Mouse (Mus musculus) lung, embryonic 14.5 days (tissue): ENCODE measurements around the gene Trim38. TPM values are rescaled to one million over a fixed set of nuclear protein-coding genes. Genes with fewer than 3 reads are reported as not detected.

ENCODE experiments used
- ATAC-seq: fragments of 200-750 bp; cut with Nextera tagmentation; 2 replicates; pipeline ENCODE4 v1.8.0; 2017; ENCODE audit warnings: mild to moderate bottlenecking, moderate TSS enrichment, moderate library complexity; ENCODE audit not compliant: insufficient read depth
- DNase-seq: peaks from one replicate; pipeline ENCODE4 v3.0.0-alpha.2; 2015
- H3K27ac ChIP-seq: fragments of 300-500 bp; sonication (generic); 2 replicates; pipeline ENCODE4 v1.5.1; 2014; ENCODE audit warnings: low read depth, mild to moderate bottlenecking, moderate library complexity
- H3K27me3 ChIP-seq: fragments of 300-500 bp; sonication (generic); 2 replicates; pipeline ENCODE4 v1.6.1; 2014; ENCODE audit warnings: low read length, control low read depth; ENCODE audit not compliant: insufficient read depth
- H3K36me3 ChIP-seq: fragments of 300-500 bp; sonication (generic); 2 replicates; pipeline ENCODE4 v1.6.1; 2014; ENCODE audit warnings: control low read depth; ENCODE audit not compliant: insufficient read depth
- H3K4me1 ChIP-seq: fragments of 300-500 bp; sonication (generic); 2 replicates; pipeline ENCODE4 v1.6.1; 2014; ENCODE audit warnings: antibody characterized with exemption, control low read depth; ENCODE audit not compliant: insufficient read depth
- H3K4me2 ChIP-seq: fragments of 300-500 bp; sonication (generic); 2 replicates; pipeline ENCODE4 v1.6.1; 2014; ENCODE audit warnings: mild to moderate bottlenecking
- H3K4me3 ChIP-seq: fragments of 300-500 bp; sonication (generic); 2 replicates; pipeline ENCODE4 v1.5.1; 2014; ENCODE audit warnings: low read depth, low read length
- H3K9ac ChIP-seq: fragments of 300-500 bp; sonication (generic); 2 replicates; pipeline ENCODE4 v1.6.1; 2014
- H3K9me3 ChIP-seq: fragments of 300-500 bp; sonication (generic); 2 replicates; pipeline ENCODE4 v1.6.1; 2016; ENCODE audit warnings: low read depth, low read length, control low read depth
- CTCF ChIP-seq: IDR thresholded peaks from 2 replicates; pipeline ENCODE4 v1.5.1; 2016; ENCODE audit warnings: antibody characterized with exemption, low read depth
- WGBS: fragments of 180-500 bp; shearing (Covaris S2); extraction: QIAGEN DNeasy Blood & Tissue Kit; methylation state at CpG from one replicate; pipeline ENCODE4 v1.1.7; 2014; 5-methylcytosine and 5-hydroxymethylcytosine counted together
- microRNA-seq: library from miRNA; unstranded; fragments of <30 nt; microRNA quantifications from one replicate; pipeline ENCODE4, GENCODE M21; 2016; ENCODE audit warnings: borderline number of aligned reads
- polyA plus RNA-seq: library from polyadenylated mRNA; unstranded; fragments of >200 nt; fragmentation: Nextera tagmentation; extraction: Ambion mirVana; gene quantifications from 2 replicates; pipeline ENCODE4 v1.2.1, GENCODE M21; 2014

Trim38 gene
- polyA plus RNA-seq, 1 experiment from 2014 or later, result not detected

- no peak for ATAC-seq
- 57% methylated on average over 2 of the region's 2 CpGs for WGBS
- Histone ChIP-seq H3K4me2 (no peak overlapping the region), H3K36me3 (no peaks in the 10 kb centered on the region), H3K9ac (no peak overlapping the region), H3K4me3 (no peak overlapping the region), H3K4me1 (no peaks in the 10 kb centered on the region), H3K9me3 (no peaks in the 10 kb centered on the region), H3K27me3 (no peaks in the 10 kb centered on the region), H3K27ac (no peak overlapping the region)
- TF ChIP-seq CTCF, result no peak
- peak; percentile 15 for DNase-seq
Observed at GRCm38 (mm10) chr13:23816148-23816547, 46.4 kb downstream of the Trim38 start.

DNA sequence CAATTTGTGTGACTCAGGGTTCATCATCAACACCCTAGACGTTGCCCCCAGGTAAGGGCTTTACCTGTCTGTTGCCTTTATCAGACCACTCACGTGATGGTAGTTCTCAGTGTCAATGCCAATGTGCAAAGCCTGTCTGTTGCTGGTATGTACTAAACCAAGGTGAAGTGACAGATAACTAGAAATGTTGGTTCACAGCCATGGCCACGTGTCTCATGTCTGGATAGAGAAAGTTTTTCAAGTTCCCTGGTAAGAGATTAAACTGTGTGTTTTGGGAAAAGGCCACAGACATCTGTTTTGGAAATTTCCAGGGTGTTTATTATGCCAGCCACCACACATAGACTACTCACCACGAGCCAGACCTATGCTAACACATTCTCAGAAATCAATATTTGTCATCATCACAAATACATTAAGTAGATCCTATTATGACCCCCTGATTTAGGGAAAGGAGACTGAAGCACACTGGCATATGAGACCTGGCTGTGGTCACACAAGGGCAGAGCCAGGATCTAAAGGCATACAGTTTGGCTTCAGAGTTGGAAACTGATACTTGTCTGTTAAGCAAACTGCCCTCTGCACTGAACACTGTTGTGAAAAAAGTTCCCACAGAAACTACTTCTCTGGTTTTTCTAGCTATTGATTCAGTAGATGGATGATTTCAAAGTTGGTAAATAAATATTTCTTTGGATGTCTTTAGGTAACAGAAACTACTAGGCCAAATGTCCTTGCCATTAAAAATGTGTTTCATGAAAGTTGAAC lies 50.6 kb downstream of the Trim38 start:
- Histone ChIP-seq H3K27ac (no peak overlapping the region), H3K4me1 (no peaks in the 10 kb centered on the region), H3K4me3 (no peak overlapping the region), H3K4me2 (no peak overlapping the region), H3K27me3 (no peaks in the 10 kb centered on the region), H3K9ac (no peak overlapping the region), H3K36me3 (no peaks in the 10 kb centered on the region), H3K9me3 (no peaks in the 10 kb centered on the region)
- ATAC-seq (no peak), DNase-seq (no peak)
- WGBS, result 49% methylated on average over 4 of the region's 4 CpGs
- TF ChIP-seq CTCF, result no peak

GRCm38 (mm10) chr13:23822213-23822612 lies 52.5 kb downstream of the Trim38 start:
- no peak overlapping the region for H3K4me3 ChIP-seq
- no peaks in the 10 kb centered on the region for H3K27me3 ChIP-seq
- no peaks in the 10 kb centered on the region for H3K4me1 ChIP-seq
- H3K36me3 ChIP-seq, result no peaks in the 10 kb centered on the region
- no peak for TF ChIP-seq CTCF
- no peaks in the 10 kb centered on the region for H3K9me3 ChIP-seq
- no peak overlapping the region for H3K4me2 ChIP-seq
- DNase-seq, result no peak
- 56% methylated on average over 3 of the region's 3 CpGs for WGBS
- no peak overlapping the region for H3K9ac ChIP-seq
- ATAC-seq, result no peak
- H3K27ac ChIP-seq, result no peak overlapping the region

DNA sequence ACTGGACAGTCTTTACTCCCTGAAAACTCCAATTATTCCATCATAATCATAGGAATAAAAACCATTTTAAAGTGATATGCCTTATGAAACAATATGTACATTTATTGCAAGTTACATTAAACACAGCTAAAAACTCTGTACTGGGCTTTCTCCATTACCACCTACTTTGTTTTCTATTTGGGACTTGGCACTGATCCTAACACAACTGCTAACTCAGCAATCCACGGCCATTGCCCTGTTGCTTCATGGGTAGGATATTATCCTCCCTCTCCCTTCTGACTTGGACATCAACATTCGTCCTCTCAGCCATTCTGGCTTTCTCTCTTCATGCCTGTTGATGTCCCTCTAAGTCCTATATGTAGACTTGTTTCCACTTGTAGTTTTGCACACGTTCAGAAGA lies 56.9 kb downstream of the Trim38 start:
- Histone ChIP-seq H3K9me3 (no peaks in the 10 kb centered on the region), H3K36me3 (no peaks in the 10 kb centered on the region), H3K9ac (no peak overlapping the region), H3K4me2 (no peak overlapping the region), H3K27me3 (no peaks in the 10 kb centered on the region), H3K4me1 (no peaks in the 10 kb centered on the region), H3K27ac (no peak overlapping the region), H3K4me3 (no peak overlapping the region)
- DNase-seq (peak; percentile 51), ATAC-seq (no peak)
- WGBS, result 54% methylated on average over 3 of the region's 3 CpGs
- TF ChIP-seq CTCF, result no peak

- Histone ChIP-seq H3K9ac (no peak overlapping the region), H3K27ac (no peak overlapping the region), H3K36me3 (no peaks in the 10 kb centered on the region), H3K27me3 (no peaks in the 10 kb centered on the region), H3K9me3 (no peaks in the 10 kb centered on the region), H3K4me3 (no peak overlapping the region), H3K4me1 (no peaks in the 10 kb centered on the region), H3K4me2 (no peak overlapping the region)
- DNase-seq (peak; percentile 82), ATAC-seq (no peak)
- peak; percentile 75 for TF ChIP-seq CTCF
- whole genome bisulfite sequencing, result 12% methylated on average over 6 of the region's 6 CpGs
Observed at GRCm38 (mm10) chr13:23833053-23833452, 63.3 kb downstream of the Trim38 start.

- no peak overlapping the region for H3K27ac ChIP-seq
- ATAC-seq (no peak), DNase-seq (no peak)
- no peak overlapping the region for H3K4me2 ChIP-seq
- H3K4me3 ChIP-seq, result no peak overlapping the region
- H3K9me3 ChIP-seq, result no peaks in the 10 kb centered on the region
- TF ChIP-seq CTCF, result no peak
- no peaks in the 10 kb centered on the region for H3K36me3 ChIP-seq
- 85% methylated on average over 5 of the region's 5 CpGs for WGBS
- H3K4me1 ChIP-seq, result no peaks in the 10 kb centered on the region
- H3K27me3 ChIP-seq, result no peaks in the 10 kb centered on the region
- no peak overlapping the region for H3K9ac ChIP-seq
Observed at GRCm38 (mm10) chr13:23834836-23835235, 65.1 kb downstream of the Trim38 start.

DNA sequence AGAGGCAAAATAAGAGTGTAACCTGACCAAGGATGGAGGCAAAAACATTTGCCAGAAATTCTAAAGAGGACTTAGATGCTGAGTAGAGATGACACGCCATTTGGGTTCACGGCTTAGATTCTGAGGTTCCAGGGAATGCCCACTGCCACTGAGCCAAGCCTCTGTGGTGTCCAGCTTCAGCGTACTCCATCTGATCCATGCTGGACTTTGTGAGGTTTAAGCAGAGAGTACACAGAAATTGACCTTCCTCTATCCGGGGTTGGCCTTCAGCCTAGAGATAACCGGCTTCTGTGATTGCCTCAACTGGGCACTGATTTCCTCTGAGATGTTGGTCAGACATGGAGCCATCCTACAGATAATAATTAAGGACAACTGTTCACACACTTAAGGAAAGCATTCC lies 66.9 kb downstream of the Trim38 start:
- H3K36me3 ChIP-seq, result no peaks in the 10 kb centered on the region
- no peaks in the 10 kb centered on the region for H3K27me3 ChIP-seq
- DNase-seq (no peak), ATAC-seq (no peak)
- no peaks in the 10 kb centered on the region for H3K9me3 ChIP-seq
- 87% methylated on average over 5 of the region's 5 CpGs for WGBS
- no peak overlapping the region for H3K4me3 ChIP-seq
- no peak overlapping the region for H3K4me2 ChIP-seq
- TF ChIP-seq CTCF, result no peak
- H3K9ac ChIP-seq, result no peak overlapping the region
- H3K27ac ChIP-seq, result no peak overlapping the region
- no peaks in the 10 kb centered on the region for H3K4me1 ChIP-seq

- WGBS, result 67% methylated on average over 2 of the region's 2 CpGs
- H3K27ac ChIP-seq, result no peak within 1 kb of the TSS
- no peaks in the 10 kb centered on the region for H3K4me1 ChIP-seq
- H3K9ac ChIP-seq, result no peak within 1 kb of the TSS
- H3K9me3 ChIP-seq, result no peaks in the 10 kb centered on the region
- no peak within 1 kb of the TSS for H3K4me3 ChIP-seq
- ATAC-seq (no peak), DNase-seq (no peak)
- H3K27me3 ChIP-seq, result no peaks in the 10 kb centered on the region
- no peak within 1 kb of the TSS for H3K4me2 ChIP-seq
- H3K36me3 ChIP-seq, result no peaks in the 10 kb centered on the region
- TF ChIP-seq CTCF, result no peak
Observed at GRCm38 (mm10) chr13:23839308-23839707, 69.6 kb downstream of the Trim38 start, which contains the start of gene Slc17a3. Gene Slc17a3, plus strand, starts transcription at chr13:23839434.

Small RNA genes lying within 50 kb of the gene (microRNA-seq; reads per million reads assigned to microRNA genes)
- gene Gm44314 (not detected), gene Gm44484 (not detected)

Other genes starting within 250 kb of the Trim38 start
- 7.1 and 7.6 TPM in 2 replicates for gene Hist1h4h, start 238.9 kb upstream of the Trim38 start, polyA plus RNA-seq
- 13.0 and 14.6 TPM in 2 replicates for gene Hist1h2af, start 236.0 kb upstream of the Trim38 start, polyA plus RNA-seq
- gene Hist1h3g, start 234.5 kb upstream of the Trim38 start, polyA plus RNA-seq, result 6.6 and 7.5 TPM in 2 replicates
- gene Hist1h2bh, start 226.5 kb upstream of the Trim38 start, polyA plus RNA-seq, result 1.0 and 1.8 TPM in 2 replicates
- 2.0 and 2.6 TPM in 2 replicates for gene Hist1h3f, start 225.9 kb upstream of the Trim38 start, polyA plus RNA-seq
- 1.4 and 2.7 TPM in 2 replicates for gene Hist1h4f, start 218.3 kb upstream of the Trim38 start, polyA plus RNA-seq
- 0.87 and 0.99 TPM in 2 replicates for gene Hist1h1d, start 216.7 kb upstream of the Trim38 start, polyA plus RNA-seq
- gene Hist1h3e, start 207.5 kb upstream of the Trim38 start, polyA plus RNA-seq, result 8.2 and 10.6 TPM in 2 replicates
- gene Hist1h2ae, start 198.7 kb upstream of the Trim38 start, polyA plus RNA-seq, result 164 and 166 TPM in 2 replicates
- gene Hist1h2bg, start 198.5 kb upstream of the Trim38 start, polyA plus RNA-seq, result 14.9 TPM in 2 replicates
- 7.8 and 12.2 TPM in 2 replicates for gene Hist1h2bf, start 195.7 kb upstream of the Trim38 start, polyA plus RNA-seq
- gene Hist1h2ad, start 195.5 kb upstream of the Trim38 start, polyA plus RNA-seq, result 4.2 and 4.9 TPM in 2 replicates
- gene Hist1h3d, start 194.2 kb upstream of the Trim38 start, polyA plus RNA-seq, result 10.0 and 13.9 TPM in 2 replicates
- 144 and 147 TPM in 2 replicates for gene Hist1h4d, start 188.3 kb upstream of the Trim38 start, polyA plus RNA-seq
- gene Hist1h2be, start 148.8 kb upstream of the Trim38 start, polyA plus RNA-seq, result 2.5 and 3.0 TPM in 2 replicates
- 22.6 and 25.7 TPM in 2 replicates for gene Hist1h1e, start 147.4 kb upstream of the Trim38 start, polyA plus RNA-seq
- gene Hist1h2ac, start 86.0 kb upstream of the Trim38 start, polyA plus RNA-seq, result 1.5 and 2.1 TPM in 2 replicates
- 52.9 and 55.1 TPM in 2 replicates for gene Hist1h2bc, start 85.7 kb upstream of the Trim38 start, polyA plus RNA-seq
- gene Hist1h1t, start 74.1 kb upstream of the Trim38 start, polyA plus RNA-seq, result not detected in 2 replicates
- 11.2 and 11.4 TPM in 2 replicates for gene Hist1h4c, start 71.5 kb upstream of the Trim38 start, polyA plus RNA-seq
- 8.4 and 12.1 TPM in 2 replicates for gene Hfe, start 59.1 kb upstream of the Trim38 start, polyA plus RNA-seq
- gene Hist1h1c, start 31.1 kb upstream of the Trim38 start, polyA plus RNA-seq, result 30.5 and 32.3 TPM in 2 replicates
- gene Hist1h3c, start 24.3 kb upstream of the Trim38 start, polyA plus RNA-seq, result 11.3 and 16.9 TPM in 2 replicates
- 1.6 and 4.0 TPM in 2 replicates for gene Hist1h2bb, start 23.2 kb upstream of the Trim38 start, polyA plus RNA-seq
- gene Hist1h2ab, start 18.8 kb upstream of the Trim38 start, polyA plus RNA-seq, result 70.8 and 71.5 TPM in 2 replicates
- 18.4 and 18.7 TPM in 2 replicates for gene Hist1h3b, start 17.6 kb upstream of the Trim38 start, polyA plus RNA-seq
- gene Hist1h4b, start 12.9 kb upstream of the Trim38 start, polyA plus RNA-seq, result 4.3 and 7.5 TPM in 2 replicates
- 0.66 TPM in 1 of 2 replicates, not detected in the other for gene Hist1h4a, start 8.7 kb upstream of the Trim38 start, polyA plus RNA-seq
- gene Hist1h3a, start 7.5 kb upstream of the Trim38 start, polyA plus RNA-seq, result 7.4 and 9.2 TPM in 2 replicates
- 5.2 and 5.5 TPM in 2 replicates for gene Hist1h1a, start 6.2 kb upstream of the Trim38 start, polyA plus RNA-seq
- 0.08 TPM in 1 of 2 replicates, not detected in the other for gene Slc17a2, start 37.1 kb downstream of the Trim38 start, polyA plus RNA-seq
- gene Slc17a3, start 69.5 kb downstream of the Trim38 start, polyA plus RNA-seq, result not detected in 2 replicates
- not detected in 2 replicates for gene Slc17a1, start 97.8 kb downstream of the Trim38 start, polyA plus RNA-seq
- gene Slc17a4, start 145.1 kb downstream of the Trim38 start, polyA plus RNA-seq, result not detected in 2 replicates
- gene Hist1h2ba, start 164.2 kb downstream of the Trim38 start, polyA plus RNA-seq, result not detected in 2 replicates
- gene Hist1h2aa, start 164.5 kb downstream of the Trim38 start, polyA plus RNA-seq, result not detected in 2 replicates
- gene Scgn, start 221.3 kb downstream of the Trim38 start, polyA plus RNA-seq, result not detected in 2 replicates